Mouse (Mus musculus) left cerebral cortex, adult 8-10 months (tissue): ENCODE results near the gene Kpna6. TPM values are rescaled to one million over a fixed set of nuclear protein-coding genes. Genes with fewer than 3 reads are reported as not detected.

Experiments
- DNase-seq, 2 experiments: peaks; one replicate each; pipeline ENCODE4 v3.0.0; 2022; ENCODE audit warnings: low spot score in 2 of 2
- microRNA-seq, 2 experiments: library from miRNA; unstranded; fragments of <30 nt; microRNA quantifications; one replicate each; pipeline ENCODE4 v1.2.0; 2022
- total RNA-seq, 4 experiments: library from RNA; stranded (reverse); gene quantifications; 2 replicates each; pipeline ENCODE4 v1.2.4; 2022

Kpna6 gene
- total RNA-seq, 4 experiments from 2014 or later = 86.1 to 96.3 (median 94.1) TPM

GRCm38 (mm10) chr4:129618031-129618430 is 54.5 kb downstream of the Kpna6 start:
- no peak for DNase-seq

- DNase-seq = no peak
Observed at GRCm38 (mm10) chr4:129617121-129617641, 55.4 kb downstream of the Kpna6 start.

- no peak for DNase-seq
Observed at GRCm38 (mm10) chr4:129616631-129617030, 55.9 kb downstream of the Kpna6 start.

- no peak for DNase-seq
Observed at GRCm38 (mm10) chr4:129615801-129616290, 56.7 kb downstream of the Kpna6 start.

- no peak for DNase-seq
Observed at GRCm38 (mm10) chr4:129614093-129614492, 58.5 kb downstream of the Kpna6 start, which contains the start of gene Dcdc2b. Dcdc2b (minus strand) TSS chr4:129614257.

- no peak for DNase-seq
Observed at GRCm38 (mm10) chr4:129610472-129610871, 62.1 kb downstream of the Kpna6 start.

- DNase-seq = no peak
Observed at GRCm38 (mm10) chr4:129610026-129610425, 62.5 kb downstream of the Kpna6 start.

- no peak for DNase-seq
Observed at GRCm38 (mm10) chr4:129609139-129609631, 63.4 kb downstream of the Kpna6 start.

- peak in 1 of 2 experiments; percentile 71 for DNase-seq
Observed at GRCm38 (mm10) chr4:129608426-129609025, 64.0 kb downstream of the Kpna6 start.

- peak; percentile 53 to 74 for DNase-seq
Observed at GRCm38 (mm10) chr4:129600233-129601158, 72.1 kb downstream of the Kpna6 start, which contains the start of the genes Eif3i and Tmem234. Eif3i (minus strand) TSS chr4:129600648. Tmem234 (plus strand) TSS chr4:129600668.

Small RNA genes within 50 kb of the gene (microRNA-seq; reads per million reads assigned to microRNA genes)
- 5.3 to 8.2 reads per million in 2 experiments for gene Mir7016

Other genes with a start within 250 kb of the Kpna6 start
- gene Zbtb8b, start 231.9 kb downstream of the Kpna6 start, total RNA-seq = 1 to 10 TPM; 4.6 to 5.2 (median 4.8) TPM
- gene Bsdc1, start 211.2 kb downstream of the Kpna6 start, total RNA-seq = 10 to 100 TPM; 54.0 to 70.8 (median 55.5) TPM
- under 1 TPM; 0.38 to 0.60 (median 0.46) TPM for gene Tssk3, start 181.7 kb downstream of the Kpna6 start, total RNA-seq
- not detected for gene Fam229a, start 181.6 kb downstream of the Kpna6 start, total RNA-seq
- gene Marcksl1, start 159.2 kb downstream of the Kpna6 start, total RNA-seq = 10 to 100 TPM; 37.4 to 69.7 (median 61.1) TPM
- gene Hdac1, start 130.1 kb downstream of the Kpna6 start, total RNA-seq = 10 to 100 TPM; 22.3 to 28.6 (median 25.9) TPM
- gene Lck, start 99.1 kb downstream of the Kpna6 start, total RNA-seq = 1 to 10 TPM; 2.3 to 4.5 (median 3.8) TPM
- gene Fam167b, start 94.2 kb downstream of the Kpna6 start, total RNA-seq = 1 to 10 TPM in 3 of 4 experiments, not detected in 1; 1.0 to 1.4 (median 1.1) TPM
- gene Eif3i, start 72.1 kb downstream of the Kpna6 start, total RNA-seq = 100 to 1,000 TPM; 120 to 131 (median 124) TPM
- 10 to 100 TPM; 86.5 to 90.9 (median 89.3) TPM for gene Tmem234, start 72.1 kb downstream of the Kpna6 start, total RNA-seq
- gene Dcdc2b, start 58.5 kb downstream of the Kpna6 start, total RNA-seq = 1 to 10 TPM; 2.2 to 4.9 (median 3.9) TPM
- gene Iqcc, start 53.7 kb downstream of the Kpna6 start, total RNA-seq = 10 to 100 TPM; 25.7 to 38.1 (median 32.2) TPM
- gene Ccdc28b, start 48.8 kb downstream of the Kpna6 start, total RNA-seq = 10 to 100 TPM; 46.9 to 51.5 (median 49.4) TPM
- gene Txlna, start 31.7 kb downstream of the Kpna6 start, total RNA-seq = 10 to 100 TPM; 31.6 to 42.4 (median 37.2) TPM
- 10 to 100 TPM; 11.5 to 13.4 (median 12.7) TPM for gene Tmem39b, start 24.1 kb upstream of the Kpna6 start, total RNA-seq
- 10 to 100 TPM; 89.9 to 93.5 (median 91.2) TPM for gene Khdrbs1, start 69.5 kb upstream of the Kpna6 start, total RNA-seq
- gene Ptp4a2, start 138.5 kb upstream of the Kpna6 start, total RNA-seq = 100 to 1,000 TPM; 128 to 154 (median 142) TPM